Mouse (Mus musculus) adrenal gland, postnatal 25 days (tissue): ENCODE measurements around the gene Liph. TPM values are rescaled to one million over a fixed set of nuclear protein-coding genes. Genes with fewer than 3 reads are reported as not detected.
"Not testable (repeated sequence)": the region's sequence is repeated elsewhere in the genome, so short reads cannot be mapped to it uniquely, and the experiment has no call there.

Experiments
- DNase-seq: peaks from one replicate; pipeline ENCODE4 v3.0.0; 2021; ENCODE audit warnings: mixed read lengths
- total RNA-seq: library from RNA; stranded (reverse); gene quantifications from 2 replicates; pipeline ENCODE4 v1.2.3, GENCODE M21; 2021

The Liph gene
- total RNA-seq, 1 experiment from 2014 or later = 0.33 TPM

GRCm38 (mm10) chr16:21971446-21971845 lies 24.0 kb downstream of the Liph start:
- DNase-seq = no peak

- no peak for DNase-seq
Observed at GRCm38 (mm10) chr16:21970536-21970935, 24.9 kb downstream of the Liph start.

- no peak for DNase-seq
Observed at GRCm38 (mm10) chr16:21969874-21970273, 25.6 kb downstream of the Liph start.

- DNase-seq = no peak
Observed at GRCm38 (mm10) chr16:21965576-21965975, 29.9 kb downstream of the Liph start.

GRCm38 (mm10) chr16:21955591-21955990 lies 39.9 kb downstream of the Liph start:
- peak; percentile 34 for DNase-seq

GRCm38 (mm10) chr16:21946761-21947715 lies 48.4 kb downstream of the Liph start, which contains the start of gene Tmem41a:
Gene Tmem41a, minus strand, starts transcription at chr16:21947552.
- peak; percentile 94 for DNase-seq

- no peak for DNase-seq
Observed at GRCm38 (mm10) chr16:21928471-21928870, 67.0 kb downstream of the Liph start.

GRCm38 (mm10) chr16:21916681-21917080 lies 78.8 kb downstream of the Liph start:
- DNase-seq = no peak

- DNase-seq = no peak
Observed at GRCm38 (mm10) chr16:21913347-21913746, 82.1 kb downstream of the Liph start.

GRCm38 (mm10) chr16:21908906-21909305 lies 86.6 kb downstream of the Liph start:
- DNase-seq = not testable (repeated sequence)

GRCm38 (mm10) chr16:21906902-21907301 lies 88.6 kb downstream of the Liph start:
- no peak for DNase-seq

GRCm38 (mm10) chr16:21905996-21906395 lies 89.5 kb downstream of the Liph start:
- DNase-seq = no peak

GRCm38 (mm10) chr16:21904636-21905035 lies 90.8 kb downstream of the Liph start:
- DNase-seq = no peak

Other genes starting within 250 kb of the Liph start
- 29.8 and 38.0 TPM in 2 replicates for gene Ehhadh, start 207.9 kb downstream of the Liph start, total RNA-seq
- gene Map3k13, start 201.3 kb downstream of the Liph start, total RNA-seq = 1.0 and 1.2 TPM in 2 replicates
- gene Tmem41a, start 48.1 kb downstream of the Liph start, total RNA-seq = 16.6 and 26.6 TPM in 2 replicates
- gene Senp2, start 13.8 kb upstream of the Liph start, total RNA-seq = 36.0 and 40.1 TPM in 2 replicates
- gene Igf2bp2, start 167.6 kb upstream of the Liph start, total RNA-seq = 10.4 and 11.6 TPM in 2 replicates